Mouse (Mus musculus) gastrocnemius, adult 8-10 months (tissue): ENCODE measurements around the gene Gmppa. TPM values are rescaled to one million over a fixed set of nuclear protein-coding genes. Genes with fewer than 3 reads are reported as not detected.

Experiments used
- DNase-seq, 2 experiments: peaks; one replicate each; pipeline ENCODE4 v3.0.0; 2022; ENCODE audit warnings: low spot score in 2 of 2
- total RNA-seq, 4 experiments: library from RNA; stranded (reverse); gene quantifications; 2 replicates each; pipeline ENCODE4 v1.2.4; 2022

Gmppa gene
- total RNA-seq, result 10 to 100 TPM; 41.1 to 50.3 (median 42.8) TPM

- DNase-seq, result peak; percentile 67 to 77
These were observed at the start of gene Gmppa for GRCm38 (mm10) chr1:75435475-75436328. TSS of gene Gmppa (plus strand) at chr1:75435930.

GRCm38 (mm10) chr1:75386149-75386548 lies 49.6 kb upstream of the Gmppa start:
- DNase-seq, result no peak

DNA sequence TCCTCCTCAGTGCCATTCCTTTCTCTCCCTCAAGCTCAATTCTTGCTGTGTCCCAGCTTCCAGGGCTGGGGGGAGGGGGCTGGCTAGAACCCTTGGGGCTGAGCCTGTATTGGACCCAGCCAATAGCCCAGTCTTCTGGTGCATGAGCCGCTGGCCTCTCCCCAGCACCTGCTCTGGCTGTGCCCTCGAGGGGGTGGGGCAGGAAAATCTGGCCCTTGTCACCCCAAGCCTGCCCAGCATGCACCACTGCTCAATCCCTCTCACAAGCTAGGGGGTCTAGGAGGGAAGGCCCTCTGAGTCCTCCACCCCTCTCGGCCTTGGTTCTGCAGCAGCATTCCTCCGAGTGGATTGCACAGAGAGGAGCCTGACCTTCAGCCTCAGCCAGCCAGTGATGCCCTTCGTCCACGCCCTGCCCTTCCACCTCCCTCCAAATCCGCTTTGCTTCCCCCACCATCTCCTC lies 48.2 kb upstream of the Gmppa start:
- DNase-seq, result peak in 1 of 2 experiments; percentile 52

GRCm38 (mm10) chr1:75387929-75388897 lies 47.5 kb upstream of the Gmppa start:
- DNase-seq, result no peak

GRCm38 (mm10) chr1:75388898-75389515 lies 46.7 kb upstream of the Gmppa start:
- DNase-seq, result no peak

DNA sequence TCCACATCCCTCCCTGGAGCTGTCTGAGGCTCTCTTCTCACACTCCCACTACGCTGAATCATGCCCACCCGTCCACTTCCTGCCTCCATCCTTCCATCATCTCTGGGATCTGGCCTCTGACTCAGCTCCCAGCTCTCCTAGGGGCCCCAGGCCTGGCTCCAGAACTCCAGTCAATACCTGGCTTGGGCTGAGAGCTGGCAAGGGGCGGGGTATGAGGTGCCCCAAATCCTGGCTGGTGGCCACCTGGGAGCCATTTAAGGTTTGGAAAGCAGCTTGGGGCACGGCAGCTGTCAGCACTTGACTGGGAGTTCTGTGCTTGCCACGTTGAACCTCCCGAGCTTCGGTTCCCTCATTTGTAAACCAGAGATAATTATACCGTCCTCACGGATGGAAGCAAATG lies 42.6 kb upstream of the Gmppa start:
- peak; percentile 80 to 92 for DNase-seq

DNA sequence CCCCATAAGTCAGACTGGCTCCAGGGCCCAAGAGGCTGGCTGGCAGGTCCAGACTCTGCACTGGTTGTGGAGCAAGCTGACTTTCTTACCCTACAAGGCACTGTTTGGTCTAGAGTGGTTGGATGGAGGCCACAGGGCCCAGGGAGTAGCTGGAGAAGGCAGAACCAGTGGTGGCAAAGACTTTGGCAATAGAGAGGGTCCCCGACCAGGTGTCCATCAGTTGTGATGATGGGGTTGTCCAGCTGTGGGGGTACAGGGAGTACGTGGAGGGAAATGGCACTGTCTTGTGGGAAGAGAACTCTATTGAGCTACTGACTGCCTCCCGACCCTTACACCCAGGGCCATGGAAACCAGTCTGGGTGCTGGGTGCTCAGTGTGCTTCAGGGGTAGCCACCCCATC lies 41.9 kb upstream of the Gmppa start:
- DNase-seq, result no peak

- DNase-seq, result peak; percentile 76 to 86
These were observed 36.8 kb upstream of the Gmppa start for GRCm38 (mm10) chr1:75398761-75399402.

DNA sequence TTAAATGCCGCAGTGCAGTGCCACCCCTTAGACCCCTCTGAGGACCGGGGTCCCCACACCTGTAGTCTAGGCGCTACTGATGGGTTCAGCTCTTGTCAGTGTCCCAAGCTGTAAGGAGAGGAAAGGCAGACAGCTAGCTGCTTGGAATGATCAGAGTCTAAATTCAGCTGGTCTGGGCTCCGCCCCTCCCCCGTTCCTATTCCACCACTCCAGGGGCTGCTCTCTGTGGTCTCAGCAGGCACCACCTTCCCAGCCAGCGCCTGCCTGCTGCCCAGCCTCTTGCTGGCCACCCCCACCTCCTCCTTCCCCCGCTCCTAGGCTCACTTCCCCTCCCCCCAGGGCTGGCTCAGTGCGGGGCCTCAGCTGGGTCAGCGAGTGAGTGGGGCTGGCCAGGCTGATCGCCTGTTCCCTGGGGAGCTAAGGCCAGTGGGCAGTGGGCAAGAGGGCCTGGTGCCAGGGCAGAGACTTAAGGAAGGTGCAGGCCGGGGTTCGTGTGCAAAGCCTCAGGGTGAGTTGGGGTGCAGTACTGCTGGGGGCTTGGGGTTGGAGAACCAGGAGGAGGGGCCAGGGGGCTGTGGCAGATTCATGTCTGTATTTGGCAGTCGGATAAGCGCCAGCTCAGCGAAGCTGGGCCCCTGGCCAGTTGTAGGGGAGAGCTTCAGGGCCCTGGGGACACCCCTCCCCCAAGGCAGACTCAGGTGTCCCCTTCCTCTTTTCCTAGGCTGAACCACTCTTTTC lies 35.8 kb upstream of the Gmppa start:
- DNase-seq, result peak; percentile 72 to 88

- DNase-seq, result peak in 1 of 2 experiments; percentile 76
These were observed 35.1 kb upstream of the Gmppa start for GRCm38 (mm10) chr1:75400493-75401115.

DNA sequence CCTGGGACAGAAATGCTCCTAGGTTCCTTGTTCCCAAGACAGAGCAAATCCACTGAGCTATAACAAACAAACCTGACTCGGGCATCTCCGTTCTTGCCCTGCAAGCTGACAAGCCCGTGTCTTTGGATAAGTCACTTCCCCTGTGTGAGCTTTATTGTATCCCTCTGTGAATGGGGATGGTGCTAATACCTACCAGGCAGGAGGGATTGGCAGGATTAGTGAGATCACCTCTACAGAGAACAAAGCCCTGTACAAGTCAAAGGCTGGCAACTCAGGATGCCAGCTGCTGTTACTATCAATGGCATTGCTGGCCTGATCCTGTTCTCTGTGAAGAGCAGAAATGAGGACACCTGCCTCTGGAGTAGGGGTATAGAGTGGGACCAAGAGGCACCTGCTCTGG lies 30.2 kb upstream of the Gmppa start:
- DNase-seq, result no peak

- no peak for DNase-seq
These were observed 29.6 kb upstream of the Gmppa start for GRCm38 (mm10) chr1:75406173-75406572.

DNA sequence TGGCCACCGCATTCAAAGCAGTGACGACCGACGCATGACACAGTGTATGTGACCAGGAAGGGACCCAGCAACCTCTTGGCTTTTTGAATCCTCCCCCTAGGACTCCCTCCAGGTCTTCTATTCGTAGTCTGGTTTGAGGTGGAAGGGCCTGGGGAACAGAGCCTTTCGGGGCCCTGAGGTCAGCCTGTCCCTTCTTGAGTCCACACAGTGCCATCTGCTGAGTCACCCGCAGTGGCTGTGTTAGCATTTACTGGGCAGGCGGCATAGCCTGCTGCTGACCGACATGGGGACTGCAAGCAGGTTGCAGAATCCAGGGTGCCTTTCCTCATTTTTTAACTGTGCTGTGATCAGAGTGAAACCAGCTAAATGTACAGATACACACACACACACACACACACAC lies 28.7 kb upstream of the Gmppa start:
- peak in 1 of 2 experiments; percentile 58 for DNase-seq

DNA sequence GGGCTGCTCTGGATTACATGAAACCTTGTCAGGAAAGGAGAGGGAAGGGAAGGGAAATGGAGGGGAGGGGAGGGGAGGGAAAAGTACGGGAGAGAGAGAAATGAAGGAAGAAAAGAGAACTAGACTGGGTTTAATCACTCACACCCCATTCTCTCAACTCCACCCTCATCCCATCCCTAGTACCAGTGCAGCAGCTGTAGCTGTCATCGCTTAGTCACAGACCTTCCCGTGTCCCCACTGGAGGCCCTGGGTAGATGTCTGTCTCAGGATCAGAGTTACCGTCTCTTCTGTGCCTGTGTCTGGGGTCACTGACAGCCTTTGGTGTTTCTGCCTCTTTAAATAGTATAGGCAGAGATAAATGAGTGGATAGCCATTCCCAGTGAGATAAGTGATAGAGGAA lies 27.5 kb upstream of the Gmppa start:
- no peak for DNase-seq

DNA sequence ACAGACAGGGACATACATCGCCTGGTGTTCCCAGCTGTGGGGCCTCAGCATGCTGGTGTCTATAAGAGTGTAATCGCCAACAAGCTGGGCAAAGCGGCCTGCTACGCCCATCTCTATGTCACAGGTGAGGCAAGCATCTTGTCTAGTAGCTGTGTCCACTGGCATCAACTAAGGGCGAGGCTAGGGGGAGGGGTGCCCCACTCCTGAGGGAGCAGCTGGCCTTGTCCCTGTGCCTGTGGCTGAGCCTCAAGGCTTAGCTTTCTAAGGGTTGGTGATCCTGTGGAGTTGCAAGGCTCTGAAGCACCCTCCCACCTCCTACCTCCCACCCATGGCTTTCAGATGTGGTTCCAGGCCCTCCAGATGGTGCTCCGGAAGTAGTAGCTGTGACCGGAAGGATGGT lies 25.8 kb upstream of the Gmppa start:
- no peak for DNase-seq

- DNase-seq, result no peak
These were observed 23.5 kb upstream of the Gmppa start for GRCm38 (mm10) chr1:75412196-75412595.

DNA sequence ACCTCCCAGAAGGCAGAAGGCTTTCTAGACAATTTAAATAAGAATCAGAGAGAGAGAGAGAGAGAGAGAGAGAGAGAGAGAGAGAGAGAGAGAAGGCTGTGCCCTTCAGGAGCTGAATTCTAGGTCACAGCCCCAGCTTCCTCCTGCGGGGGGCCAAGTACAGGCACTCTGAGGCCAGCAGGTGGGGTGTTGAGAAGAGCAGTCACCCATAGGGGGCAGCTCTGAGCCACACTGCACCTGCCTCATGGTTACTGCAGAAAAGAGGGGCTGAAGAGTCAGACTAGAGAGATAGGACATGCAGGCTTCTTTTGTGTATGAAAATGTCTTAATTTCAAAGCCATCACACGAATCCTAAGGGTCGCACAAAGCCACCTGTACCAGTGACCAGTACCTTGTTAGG lies 22.0 kb upstream of the Gmppa start:
- DNase-seq, result peak; percentile 53 to 64

- DNase-seq, result no peak
These were observed 13.9 kb upstream of the Gmppa start for GRCm38 (mm10) chr1:75421794-75422193.

DNA sequence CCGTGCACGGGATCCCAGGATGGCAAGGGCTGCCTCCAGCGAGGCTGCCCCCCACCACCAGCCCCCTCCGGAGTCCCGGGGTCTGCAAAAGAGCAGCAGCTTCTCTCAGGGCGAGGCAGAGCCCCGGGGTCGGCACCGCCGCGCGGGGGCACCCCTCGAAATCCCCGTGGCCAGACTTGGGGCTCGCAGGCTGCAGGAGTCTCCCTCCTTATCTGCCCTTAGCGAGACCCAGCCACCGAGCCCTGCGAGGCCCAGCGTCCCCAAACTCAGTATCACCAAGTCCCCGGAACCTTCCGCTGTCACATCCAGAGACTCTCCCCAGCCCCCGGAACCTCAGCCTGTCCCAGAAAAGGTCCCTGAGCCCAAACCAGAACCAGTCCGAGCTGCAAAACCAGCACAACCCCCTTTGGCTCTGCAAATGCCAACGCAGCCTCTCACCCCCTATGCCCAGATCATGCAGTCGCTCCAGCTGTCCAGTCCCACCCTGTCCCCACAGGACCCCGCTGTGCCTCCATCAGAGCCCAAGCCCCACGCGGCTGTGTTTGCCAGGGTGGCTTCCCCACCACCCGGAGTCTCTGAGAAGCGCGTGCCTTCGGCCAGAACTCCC lies 13.4 kb upstream of the Gmppa start:
- DNase-seq, result no peak
